8 mouse cellular contexts compared by ENCODE assay signal in the genomic region with DNA sequence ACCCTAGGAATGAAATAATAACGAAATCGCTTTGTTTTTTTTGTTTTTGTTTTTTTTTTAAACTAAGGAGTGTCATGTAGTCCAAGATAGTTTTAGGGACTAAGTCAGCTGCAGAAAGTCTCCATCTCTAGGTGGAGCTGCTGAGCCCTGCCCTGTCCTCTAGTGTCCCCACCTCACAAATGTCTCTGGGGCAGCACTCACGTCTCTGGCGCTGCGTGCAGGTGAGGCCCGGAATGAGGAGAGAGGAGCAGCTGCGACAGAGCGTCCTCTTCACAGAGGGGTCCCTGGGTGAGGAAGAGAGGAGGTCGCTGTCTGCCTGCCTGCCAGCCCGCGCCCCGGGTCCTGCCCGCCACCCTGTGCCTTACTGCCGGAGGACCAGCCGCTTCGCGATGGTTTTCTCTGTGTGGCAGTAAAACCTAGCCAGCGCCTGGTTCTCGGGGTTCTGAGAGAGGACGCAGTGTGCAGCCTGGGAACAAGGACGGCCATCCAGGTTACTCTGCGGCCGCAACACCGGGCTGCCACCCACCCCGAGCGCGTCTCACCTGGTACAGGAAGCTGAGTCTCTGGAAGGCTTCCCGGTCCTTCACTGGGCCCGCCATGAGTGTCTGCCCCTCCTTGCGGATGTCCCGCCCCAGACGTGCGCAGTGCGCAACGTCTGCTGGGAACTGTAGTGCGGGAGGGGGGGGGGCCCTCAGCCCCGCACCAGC. TPM values are rescaled to one million over a fixed set of nuclear protein-coding genes. Genes with fewer than 3 reads are reported as not detected.
DNase-seq lines count a peak whose midpoint lies in the region; ATAC-seq and TF ChIP-seq lines count a peak whose summit lies in the region.

No protein-coding gene starts in this region.

- TF ChIP-seq CTCF in gastrocnemius, adult 2 months (IDR thresholded peaks at IDR 0.05) = peak; percentile 74

- H3K9ac ChIP-seq in hindbrain, embryonic 16.5 days (ENCODE audit: low read depth, low read length) = peak overlapping the region; percentile 90

- peaks cover 5% of the 10 kb centered on the region for H3K4me1 ChIP-seq in hindbrain, embryonic 16.5 days (ENCODE audit: control insufficient read depth, insufficient read depth, low read depth, low read length)

- ATAC-seq in common myeloid progenitor, adult 5-6 weeks (replicated peaks; ENCODE audit: low read depth, poor library complexity, severe bottlenecking) = peak; percentile 79
- peak; percentile 98 for ATAC-seq in hindbrain, embryonic 16.5 days

- DNase-seq in ZHBTc4 (ENCODE audit: low read depth, low spot score) = peak; percentile 77
- DNase-seq in gastrocnemius, adult 2 months = peak; percentile 89
- DNase-seq in left cerebral cortex, adult 18-20 months (ENCODE audit: low spot score in 2 of 2) = peak; percentile 79 to 84
- DNase-seq in lung, postnatal 4 days = peak; percentile 83 to 88
- peak; percentile 56 for DNase-seq in retina, postnatal 7 days (ENCODE audit: low read depth, low spot score)
- DNase-seq in urinary bladder, adult 18-20 months (ENCODE audit: low spot score in 2 of 2) = peak; percentile 69 to 82

- intact Hi-C loops in gastrocnemius, adult 2 months (cut with DNase I) = no loop called here

- WGBS in hindbrain, embryonic 16.5 days = under 1% methylated on average over 36 of the region's 37 CpGs

- H3K9me3 ChIP-seq in hindbrain, embryonic 16.5 days (ENCODE audit: control insufficient read depth, low read length) = no peaks in the 10 kb centered on the region

- peaks cover 15% of the 10 kb centered on the region for H3K36me3 ChIP-seq in hindbrain, embryonic 16.5 days (ENCODE audit: control insufficient read depth, insufficient read depth, low read length)

- H3K27me3 ChIP-seq in hindbrain, embryonic 16.5 days (replicated peaks; ENCODE audit: control insufficient read depth, insufficient read depth, low read length) = no peaks in the 10 kb centered on the region; the same call in 1 of the 2 replicates

- peak overlapping the region; percentile 91 for H3K27ac ChIP-seq in gastrocnemius, adult 2 months
- peak overlapping the region; percentile 89 for H3K27ac ChIP-seq in hindbrain, embryonic 16.5 days (ENCODE audit: low read depth, low read length)

- H3K4me3 ChIP-seq in gastrocnemius, adult 2 months = peak overlapping the region; percentile 96
- H3K4me3 ChIP-seq in hindbrain, embryonic 16.5 days (ENCODE audit: low read length) = peak overlapping the region; percentile 78

- peak overlapping the region; percentile 60 for H3K4me2 ChIP-seq in hindbrain, embryonic 16.5 days (ENCODE audit: low read length)

RNA-seq across cellular contexts. Expression of a gene that starts 0.5 kb away (rescaled TPM):
- 19.6 and 21.1 TPM in 2 replicates for total RNA-seq in common myeloid progenitor, adult 5-6 weeks (2017)
- total RNA-seq in gastrocnemius, adult 2 months (2021) = 10 to 100 TPM; 36.5 to 41.1 TPM
- 117 and 131 TPM in 2 replicates for polyA plus RNA-seq in hindbrain, embryonic 16.5 days (2015; fragmentation: Nextera tagmentation; extraction: Ambion mirVana)
- total RNA-seq in left cerebral cortex, adult 18-20 months (2021) = 10 to 100 TPM; 39.3 to 43.6 TPM

RNA-seq across cellular contexts. Expression of a gene that starts 14.7 kb away (rescaled TPM):
- 12.8 and 18.4 TPM in 2 replicates for total RNA-seq in common myeloid progenitor, adult 5-6 weeks (2017)
- 1 to 10 TPM; 7.3 to 7.4 TPM for total RNA-seq in gastrocnemius, adult 2 months (2021)
- polyA plus RNA-seq in hindbrain, embryonic 16.5 days (2015; fragmentation: Nextera tagmentation; extraction: Ambion mirVana) = 22.1 and 25.4 TPM in 2 replicates
- total RNA-seq in left cerebral cortex, adult 18-20 months (2021) = 10 to 100 TPM; 22.9 to 25.7 TPM

RNA-seq across cellular contexts. Expression of a gene that starts 28.9 kb away (rescaled TPM):
- total RNA-seq in common myeloid progenitor, adult 5-6 weeks (2017) = not detected in 2 replicates
- not detected for total RNA-seq in gastrocnemius, adult 2 months (2021)
- polyA plus RNA-seq in hindbrain, embryonic 16.5 days (2015; fragmentation: Nextera tagmentation; extraction: Ambion mirVana) = 0.14 and 0.19 TPM in 2 replicates
- total RNA-seq in left cerebral cortex, adult 18-20 months (2021) = not detected

Comparison
In these comparisons a context has a peak if more than half of its experiments do, and no peak if none do; other contexts are left out.
1. Peak in every context shown above with its lines: DNase-seq, ATAC-seq, H3K4me3 ChIP-seq and H3K27ac ChIP-seq.